Mouse (Mus musculus): ENCODE data around the gene Ssx2ip. TPM values are rescaled to one million over a fixed set of nuclear protein-coding genes. Genes with fewer than 3 reads are reported as not detected.
"Not testable (repeated sequence)": the region's sequence is repeated elsewhere in the genome, so short reads cannot be mapped to it uniquely, and the experiment has no call there.

Ssx2ip gene
- polyA plus RNA-seq, 1 experiment from 2014 or later = 21.6 TPM

- Histone ChIP-seq H3K27ac (no peak overlapping the region), H3K4me2 (replicated peaks) (no peak overlapping the region), H3K9ac (no peak overlapping the region), H3K36me3 (peaks cover 38% of the 10 kb centered on the region), H3K27me3 (replicated peaks) (no peaks in the 10 kb centered on the region), H3K4me1 (no peaks in the 10 kb centered on the region), H3K4me3 (no peak overlapping the region), H3K9me3 (no peaks in the 10 kb centered on the region)
- 95% methylated on average over 15 of the region's 15 CpGs for WGBS
- ATAC-seq (ENCODE audit: low FRiP score, low read depth) = no peak
Measured at GRCm38 (mm10) chr3:146419992-146420537, 15.6 kb downstream of the Ssx2ip start.

- 66% methylated on average over 8 of the region's 8 CpGs for WGBS
- Histone ChIP-seq H3K9me3 (no peaks in the 10 kb centered on the region), H3K4me2 (replicated peaks) (no peak overlapping the region), H3K9ac (no peak overlapping the region), H3K36me3 (peaks cover 44% of the 10 kb centered on the region), H3K4me3 (no peak overlapping the region), H3K27me3 (replicated peaks) (no peaks in the 10 kb centered on the region), H3K4me1 (no peaks in the 10 kb centered on the region), H3K27ac (no peak overlapping the region)
- ATAC-seq (ENCODE audit: low FRiP score, low read depth) = no peak
Measured at GRCm38 (mm10) chr3:146421787-146422186, 17.3 kb downstream of the Ssx2ip start.

- Histone ChIP-seq H3K36me3 (peaks cover 57% of the 10 kb centered on the region), H3K4me3 (no peak overlapping the region), H3K27ac (no peak overlapping the region), H3K9ac (no peak overlapping the region), H3K4me1 (no peaks in the 10 kb centered on the region), H3K9me3 (no peaks in the 10 kb centered on the region), H3K27me3 (replicated peaks) (no peaks in the 10 kb centered on the region), H3K4me2 (replicated peaks) (no peak overlapping the region)
- WGBS = 87% methylated on average over 7 of the region's 7 CpGs
- no peak for ATAC-seq (ENCODE audit: low FRiP score, low read depth)
Measured at GRCm38 (mm10) chr3:146423710-146424109, 19.3 kb downstream of the Ssx2ip start.

- no peak overlapping the region for H3K27ac ChIP-seq
- H3K36me3 ChIP-seq = peaks cover 55% of the 10 kb centered on the region
- no peaks in the 10 kb centered on the region for H3K4me1 ChIP-seq
- no peaks in the 10 kb centered on the region for H3K27me3 ChIP-seq (replicated peaks)
- no peak overlapping the region for H3K4me2 ChIP-seq (replicated peaks)
- no peak overlapping the region for H3K9ac ChIP-seq
- peak; percentile 19; the same call in 1 of the 2 replicates for ATAC-seq (ENCODE audit: low FRiP score, low read depth)
- no peak overlapping the region for H3K4me3 ChIP-seq
- no peaks in the 10 kb centered on the region for H3K9me3 ChIP-seq
- 81% methylated on average over 7 of the region's 7 CpGs for WGBS
Measured at GRCm38 (mm10) chr3:146424306-146424900, 20.0 kb downstream of the Ssx2ip start.

GRCm38 (mm10) chr3:146425902-146426301 lies 21.5 kb downstream of the Ssx2ip start:
- Histone ChIP-seq H3K4me1 (no peaks in the 10 kb centered on the region), H3K4me3 (no peak overlapping the region), H3K27ac (no peak overlapping the region), H3K4me2 (replicated peaks) (no peak overlapping the region), H3K27me3 (replicated peaks) (no peaks in the 10 kb centered on the region), H3K36me3 (peaks cover 49% of the 10 kb centered on the region), H3K9me3 (no peaks in the 10 kb centered on the region), H3K9ac (no peak overlapping the region)
- 79% methylated on average over 7 of the region's 7 CpGs for WGBS
- ATAC-seq (ENCODE audit: low FRiP score, low read depth) = no peak

GRCm38 (mm10) chr3:146426489-146426888 lies 22.0 kb downstream of the Ssx2ip start:
- Histone ChIP-seq H3K4me1 (no peaks in the 10 kb centered on the region), H3K9ac (no peak overlapping the region), H3K9me3 (no peaks in the 10 kb centered on the region), H3K36me3 (peaks cover 53% of the 10 kb centered on the region), H3K27ac (no peak overlapping the region), H3K4me2 (replicated peaks) (no peak overlapping the region), H3K27me3 (replicated peaks) (no peaks in the 10 kb centered on the region), H3K4me3 (no peak overlapping the region)
- 0 out of 2 replicates have a peak, but pooled peaks have one; percentile 57 for ATAC-seq (ENCODE audit: low FRiP score, low read depth)
- 76% methylated on average over 8 of the region's 8 CpGs for WGBS

- 90% methylated on average over 11 of the region's 11 CpGs for WGBS
- H3K9me3 ChIP-seq; H3K27ac ChIP-seq; H3K27me3 ChIP-seq (replicated peaks); H3K9ac ChIP-seq; H3K4me2 ChIP-seq (replicated peaks); ATAC-seq (ENCODE audit: low FRiP score, low read depth); H3K4me3 ChIP-seq; H3K4me1 ChIP-seq: not testable (repeated sequence)
- peaks cover 70% of the 10 kb centered on the region for H3K36me3 ChIP-seq
Measured at GRCm38 (mm10) chr3:146433063-146433462, 28.6 kb downstream of the Ssx2ip start.

GRCm38 (mm10) chr3:146433681-146434350 lies 29.4 kb downstream of the Ssx2ip start:
- Histone ChIP-seq H3K36me3 (peaks cover 70% of the 10 kb centered on the region), H3K4me2 (replicated peaks) (no peak overlapping the region), H3K4me3 (no peak overlapping the region), H3K4me1 (no peaks in the 10 kb centered on the region), H3K9me3 (no peaks in the 10 kb centered on the region), H3K27ac (no peak overlapping the region), H3K27me3 (replicated peaks) (no peaks in the 10 kb centered on the region), H3K9ac (no peak overlapping the region)
- WGBS = 90% methylated on average over 14 of the region's 14 CpGs
- ATAC-seq (ENCODE audit: low FRiP score, low read depth) = no peak

- H3K27me3 ChIP-seq (replicated peaks) = no peaks in the 10 kb centered on the region
- H3K4me1 ChIP-seq = no peaks in the 10 kb centered on the region
- H3K4me2 ChIP-seq (replicated peaks) = no peak overlapping the region
- no peak overlapping the region for H3K4me3 ChIP-seq
- no peak for ATAC-seq (ENCODE audit: low FRiP score, low read depth)
- no peak overlapping the region for H3K27ac ChIP-seq
- WGBS = 96% methylated on average over 8 of the region's 8 CpGs
- H3K9ac ChIP-seq = no peak overlapping the region
- peaks cover 68% of the 10 kb centered on the region for H3K36me3 ChIP-seq
- H3K9me3 ChIP-seq = no peaks in the 10 kb centered on the region
Measured at GRCm38 (mm10) chr3:146434686-146435085, 30.2 kb downstream of the Ssx2ip start.

- no peaks in the 10 kb centered on the region for H3K9me3 ChIP-seq
- H3K36me3 ChIP-seq = peaks cover 72% of the 10 kb centered on the region
- H3K27me3 ChIP-seq (replicated peaks) = no peaks in the 10 kb centered on the region
- H3K4me3 ChIP-seq = no peak overlapping the region
- H3K9ac ChIP-seq = no peak overlapping the region
- ATAC-seq (ENCODE audit: low FRiP score, low read depth) = no peak
- H3K27ac ChIP-seq = no peak overlapping the region
- no peaks in the 10 kb centered on the region for H3K4me1 ChIP-seq
- WGBS = 89% methylated on average over 11 of the region's 11 CpGs
- H3K4me2 ChIP-seq (replicated peaks) = no peak overlapping the region
Measured at GRCm38 (mm10) chr3:146435533-146435932, 31.1 kb downstream of the Ssx2ip start.

- ATAC-seq (ENCODE audit: low FRiP score, low read depth) = no peak
- Histone ChIP-seq H3K27ac (no peak overlapping the region), H3K4me2 (replicated peaks) (no peak overlapping the region), H3K36me3 (peaks cover 68% of the 10 kb centered on the region), H3K27me3 (replicated peaks) (no peaks in the 10 kb centered on the region), H3K4me3 (no peak overlapping the region), H3K4me1 (no peaks in the 10 kb centered on the region), H3K9me3 (no peaks in the 10 kb centered on the region), H3K9ac (no peak overlapping the region)
- WGBS = 95% methylated on average over 8 of the region's 8 CpGs
Measured at GRCm38 (mm10) chr3:146436114-146436513, 31.7 kb downstream of the Ssx2ip start.

- Histone ChIP-seq H3K4me3 (no peak overlapping the region), H3K9ac (no peak overlapping the region), H3K4me2 (replicated peaks) (no peak overlapping the region), H3K9me3 (no peaks in the 10 kb centered on the region), H3K27me3 (replicated peaks) (no peaks in the 10 kb centered on the region), H3K36me3 (peaks cover 48% of the 10 kb centered on the region), H3K27ac (no peak overlapping the region), H3K4me1 (no peaks in the 10 kb centered on the region)
- 91% methylated on average over 12 of the region's 12 CpGs for WGBS
- ATAC-seq (ENCODE audit: low FRiP score, low read depth) = no peak
Measured at GRCm38 (mm10) chr3:146440011-146440410, 35.6 kb downstream of the Ssx2ip start.
